Mouse (Mus musculus): ENCODE data around the gene Cnpy2. TPM values are rescaled to one million over a fixed set of nuclear protein-coding genes. Genes with fewer than 3 reads are reported as not detected.

The Cnpy2 gene
- polyA plus RNA-seq, 1 experiment from 2014 or later, result 227 TPM

DNA sequence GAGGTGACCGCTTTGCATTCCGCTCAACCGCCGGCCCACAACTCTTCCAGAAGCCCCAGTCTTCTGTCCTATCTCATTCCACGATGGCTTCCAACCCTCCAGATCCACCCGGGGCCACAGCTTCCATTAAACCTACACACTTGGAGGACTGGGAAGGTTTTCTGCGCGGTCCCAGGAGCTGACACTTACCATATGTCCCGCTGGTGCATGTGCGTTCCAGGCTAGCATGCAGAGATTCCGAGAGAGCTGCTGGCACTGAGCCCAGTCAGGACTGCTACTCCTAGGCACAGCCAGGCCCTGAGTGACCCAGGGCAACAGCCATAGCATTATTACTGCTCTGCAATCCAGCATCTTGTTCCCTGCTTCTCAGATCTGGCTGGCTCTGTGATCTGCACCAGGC is 24.6 kb upstream of the Cnpy2 start:
- WGBS, result 74% methylated on average over 11 of the region's 11 CpGs
- Histone ChIP-seq H3K9me3 (no peaks in the 10 kb centered on the region), H3K27me3 (no peaks in the 10 kb centered on the region), H3K4me2 (no peak overlapping the region), H3K36me3 (peaks cover 7% of the 10 kb centered on the region), H3K4me1 (replicated peaks) (peaks cover 20% of the 10 kb centered on the region), H3K27ac (no peak overlapping the region), H3K9ac (no peak overlapping the region; the same call in 1 of the 2 replicates), H3K4me3 (no peak overlapping the region)
- ATAC-seq (ENCODE audit: low FRiP score), result no peak

DNA sequence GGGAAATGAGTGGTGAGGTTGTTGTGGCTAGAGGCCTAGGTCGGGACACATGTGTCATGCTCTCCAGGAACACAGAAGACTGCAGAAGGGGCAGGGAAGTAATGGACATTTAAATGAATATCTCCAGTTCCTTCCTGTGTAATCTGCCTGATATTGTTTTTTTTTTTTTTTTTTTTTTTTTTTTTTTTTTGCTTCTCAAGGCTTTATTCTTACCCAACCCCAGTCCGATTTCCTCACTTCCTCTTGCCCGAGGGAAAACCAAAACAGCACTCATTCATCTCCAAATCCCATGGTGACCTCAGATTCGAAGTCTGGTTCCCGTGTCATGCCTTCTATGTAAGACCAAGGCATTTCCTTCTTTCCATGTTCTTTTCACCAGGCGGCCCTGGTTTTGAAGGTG is 24.0 kb upstream of the Cnpy2 start:
- ATAC-seq (ENCODE audit: low FRiP score), result no peak

DNA sequence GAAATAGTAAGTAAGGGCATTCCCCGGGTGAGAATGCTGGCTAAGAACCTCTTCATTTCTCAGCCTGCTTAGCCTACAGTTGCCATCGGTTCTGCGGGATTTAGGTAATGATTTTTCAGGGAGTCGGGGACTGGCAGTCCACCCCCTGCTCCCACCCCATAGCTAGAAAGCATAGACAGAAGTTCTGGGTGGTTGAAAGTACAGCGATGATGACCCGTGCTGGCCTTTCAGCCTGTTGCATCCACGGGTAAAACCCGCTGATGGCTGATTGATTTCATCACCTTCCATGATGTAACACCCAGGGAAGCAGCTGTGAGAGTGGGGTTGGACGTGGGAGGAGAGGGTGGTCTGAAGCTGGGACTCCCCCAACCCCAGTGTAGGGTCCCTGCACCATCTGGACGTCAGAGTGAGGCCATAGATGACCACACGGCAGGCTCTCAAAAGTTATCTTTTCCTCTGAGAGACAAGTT is 23.5 kb upstream of the Cnpy2 start, which contains the start of gene Il23a:
Gene Il23a, minus strand, starts transcription at position 51 of the 470 bp plus-strand sequence.
- H3K27me3 ChIP-seq, result no peaks in the 10 kb centered on the region
- no peak within 1 kb of the TSS for H3K4me2 ChIP-seq
- WGBS, result 82% methylated on average over 11 of the region's 11 CpGs
- no peak within 1 kb of the TSS for H3K27ac ChIP-seq
- H3K9me3 ChIP-seq, result no peaks in the 10 kb centered on the region
- peaks cover 21% of the 10 kb centered on the region for H3K4me1 ChIP-seq (replicated peaks)
- no peak within 1 kb of the TSS; the same call in 1 of the 2 replicates for H3K9ac ChIP-seq
- no peak for ATAC-seq (ENCODE audit: low FRiP score)
- no peaks in the 10 kb centered on the region for H3K36me3 ChIP-seq
- no peak within 1 kb of the TSS for H3K4me3 ChIP-seq

More for the DNA sequence above, 24.0 kb upstream of the Cnpy2 start:
- no peak overlapping the region for H3K4me3 ChIP-seq
- peaks cover 3% of the 10 kb centered on the region; the same call in 1 of the 2 replicates for H3K36me3 ChIP-seq
- peaks cover 20% of the 10 kb centered on the region for H3K4me1 ChIP-seq (replicated peaks)
- no peaks in the 10 kb centered on the region for H3K9me3 ChIP-seq
- H3K9ac ChIP-seq, result no peak overlapping the region; the same call in 1 of the 2 replicates
- H3K27ac ChIP-seq, result no peak overlapping the region
- no peaks in the 10 kb centered on the region for H3K27me3 ChIP-seq
- H3K4me2 ChIP-seq, result no peak overlapping the region
- WGBS, result 81% methylated on average over 6 of the region's 6 CpGs

DNA sequence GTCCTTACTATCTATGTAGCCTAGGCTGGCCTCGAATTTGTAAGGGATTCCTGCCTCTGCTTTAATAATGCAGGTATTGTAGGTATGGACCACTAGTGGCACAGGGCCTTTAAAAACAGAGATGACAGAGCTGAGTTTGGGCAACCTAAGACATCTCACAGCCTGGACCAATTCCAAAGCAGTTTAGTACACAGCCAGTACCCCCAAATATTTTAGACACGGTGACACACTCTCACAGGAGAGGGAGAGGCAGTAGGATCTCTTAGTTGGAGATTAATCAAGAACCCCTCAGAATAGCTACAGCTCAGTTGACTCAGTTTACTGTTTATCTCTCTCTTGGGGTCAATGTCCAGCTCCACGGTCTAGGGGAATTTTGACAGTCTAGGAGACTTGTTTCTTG is 19.9 kb upstream of the Cnpy2 start:
- ATAC-seq (ENCODE audit: low FRiP score), result no peak
- no peaks in the 10 kb centered on the region for H3K9me3 ChIP-seq

DNA sequence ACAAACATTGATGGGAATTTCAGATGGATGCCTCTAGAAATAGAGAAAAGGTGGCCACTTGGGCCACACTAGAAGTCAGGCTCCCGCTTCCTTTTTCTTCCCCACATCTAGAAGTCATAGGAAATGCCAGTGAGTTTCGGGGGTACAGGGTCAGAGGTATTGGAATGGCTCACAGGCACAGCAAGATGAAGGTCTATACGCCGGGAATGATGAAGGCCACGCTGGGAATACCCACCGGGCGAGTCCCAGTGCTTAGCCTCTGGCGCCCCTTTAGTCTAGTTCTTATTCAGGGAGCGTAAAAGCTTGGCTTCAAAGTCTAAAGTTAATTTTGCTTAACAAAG is 19.5 kb upstream of the Cnpy2 start:
- H3K27me3 ChIP-seq, result no peaks in the 10 kb centered on the region
- H3K4me1 ChIP-seq (replicated peaks), result peaks cover 19% of the 10 kb centered on the region
- peak overlapping the region; percentile 55 for H3K4me3 ChIP-seq
- peak overlapping the region; percentile 62 for H3K4me2 ChIP-seq
- H3K27ac ChIP-seq, result peak overlapping the region; percentile 97
- WGBS, result 0% methylated on average over 9 of the region's 9 CpGs
- H3K36me3 ChIP-seq, result peaks cover 6% of the 10 kb centered on the region; the same call in 1 of the 2 replicates
- H3K9me3 ChIP-seq, result no peaks in the 10 kb centered on the region
- H3K9ac ChIP-seq, result peak overlapping the region; percentile 78
- ATAC-seq (ENCODE audit: low FRiP score), result peak; percentile 49

More for the DNA sequence above, 19.9 kb upstream of the Cnpy2 start:
- Histone ChIP-seq H3K27me3 (no peaks in the 10 kb centered on the region), H3K27ac (peak overlapping the region; percentile 97), H3K4me2 (peak overlapping the region; percentile 62), H3K4me3 (peak overlapping the region; percentile 55), H3K9ac (peak overlapping the region; percentile 78), H3K4me1 (replicated peaks) (peaks cover 20% of the 10 kb centered on the region), H3K36me3 (peaks cover 6% of the 10 kb centered on the region; the same call in 1 of the 2 replicates)
- WGBS, result 41% methylated on average over 3 of the region's 3 CpGs

DNA sequence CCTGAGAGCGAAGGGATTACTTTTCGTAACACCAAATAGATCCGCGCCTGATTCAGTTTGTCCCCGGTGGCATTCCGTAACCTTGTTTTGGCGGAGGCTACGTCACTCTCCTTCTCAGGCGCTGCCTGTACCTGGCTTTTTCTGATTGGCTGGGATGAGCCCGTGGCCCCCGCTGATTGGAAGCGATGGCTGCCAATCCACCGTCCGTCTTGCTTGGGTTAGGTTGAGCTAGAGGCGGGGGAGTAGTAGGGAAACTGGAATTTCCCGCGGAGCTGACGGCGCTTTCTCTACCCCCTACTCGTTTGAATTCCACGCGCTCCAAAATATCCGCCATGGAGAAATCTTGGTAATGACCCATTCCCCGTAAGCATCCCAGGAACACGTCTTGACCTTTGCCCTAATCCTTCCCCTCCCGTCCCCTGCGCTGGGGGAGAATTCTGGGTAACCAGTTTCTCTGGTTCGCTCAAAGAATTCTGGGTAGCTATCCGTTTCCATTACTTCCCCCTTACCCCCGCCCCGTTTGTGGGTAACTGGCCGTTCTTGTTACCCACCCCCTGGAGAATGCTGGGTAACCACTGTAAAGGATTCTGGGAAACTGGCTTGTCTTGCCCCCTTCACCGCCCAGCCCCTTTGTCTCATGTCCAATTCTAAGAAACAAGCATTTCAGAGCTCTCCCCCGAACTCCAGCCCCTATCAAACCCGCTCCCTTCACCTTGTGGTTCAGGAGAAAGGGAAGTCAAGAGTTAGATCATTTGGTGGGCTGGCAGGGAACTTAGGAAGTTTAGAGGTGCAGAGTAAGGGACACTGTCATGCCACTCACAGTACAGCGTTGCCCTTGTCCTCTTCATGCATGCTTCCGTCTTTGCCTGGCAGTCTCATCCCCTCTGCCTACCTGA is 18.9 kb upstream of the Cnpy2 start, which contains the start of gene Pan2:
Gene Pan2, plus strand, starts transcription at position 210 of the 896 bp plus-strand sequence.
- 1% methylated on average over 37 of the region's 37 CpGs for WGBS
- ATAC-seq (ENCODE audit: low FRiP score), result peak; percentile 98
- Histone ChIP-seq H3K36me3 (peaks cover 12% of the 10 kb centered on the region), H3K4me3 (peak within 1 kb of the TSS; percentile 55), H3K27me3 (no peaks in the 10 kb centered on the region), H3K27ac (peak within 1 kb of the TSS; percentile 97), H3K4me2 (peak within 1 kb of the TSS; percentile 77), H3K9ac (peak within 1 kb of the TSS; percentile 78), H3K9me3 (no peaks in the 10 kb centered on the region), H3K4me1 (replicated peaks) (peaks cover 19% of the 10 kb centered on the region)

DNA sequence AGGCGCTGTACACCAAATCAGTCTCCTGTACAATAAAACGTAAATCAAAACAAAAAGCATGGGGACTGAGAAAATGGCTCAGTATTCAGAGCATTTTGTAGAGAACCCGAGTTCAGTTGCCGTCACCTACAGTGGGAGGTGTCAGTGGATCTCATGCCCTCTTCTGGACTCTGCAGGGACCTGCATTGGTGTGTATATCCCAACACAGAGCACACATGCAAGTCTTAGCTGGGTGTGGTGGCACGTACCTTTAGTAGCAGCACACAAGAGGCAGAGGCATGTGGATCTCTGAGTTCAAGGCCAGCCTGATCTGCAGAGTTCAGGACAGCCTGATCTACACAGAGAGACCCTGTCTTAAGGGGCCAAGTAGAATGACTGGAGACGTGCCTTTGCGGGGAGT is 12.6 kb upstream of the Cnpy2 start:
- Histone ChIP-seq H3K27me3 (no peaks in the 10 kb centered on the region), H3K9me3 (no peaks in the 10 kb centered on the region), H3K4me3 (no peak overlapping the region), H3K4me2 (no peak overlapping the region), H3K27ac (0 out of 2 replicates have a peak overlapping the region, but pooled peaks have one; percentile 48), H3K4me1 (replicated peaks) (peaks cover 12% of the 10 kb centered on the region), H3K9ac (no peak overlapping the region), H3K36me3 (peaks cover 63% of the 10 kb centered on the region)
- no peak for ATAC-seq (ENCODE audit: low FRiP score)
- WGBS, result 94% methylated on average over 7 of the region's 7 CpGs

DNA sequence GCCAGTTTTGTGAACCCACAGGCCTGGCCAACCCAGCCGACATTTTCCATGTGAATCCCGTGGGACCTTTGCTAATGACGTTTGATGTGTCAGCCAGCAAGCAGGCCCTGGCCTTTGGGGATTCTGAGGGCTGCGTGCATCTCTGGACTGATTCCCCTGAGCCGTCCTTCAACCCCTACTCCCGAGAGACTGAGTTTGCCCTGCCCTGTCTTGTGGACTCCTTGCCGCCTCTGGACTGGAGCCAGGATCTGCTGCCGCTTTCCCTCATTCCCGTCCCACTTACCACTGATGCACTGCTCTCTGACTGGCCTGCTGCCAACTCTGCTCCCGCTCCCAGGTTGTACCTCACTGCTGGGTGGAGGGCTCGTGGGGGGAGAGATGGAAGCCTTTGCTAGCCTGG is 12.1 kb upstream of the Cnpy2 start:
- Histone ChIP-seq H3K9ac (0 out of 2 replicates have a peak overlapping the region, but pooled peaks have one; percentile 19), H3K9me3 (no peaks in the 10 kb centered on the region), H3K27me3 (no peaks in the 10 kb centered on the region), H3K27ac (peak overlapping the region; percentile 48; the same call in 1 of the 2 replicates), H3K36me3 (peaks cover 68% of the 10 kb centered on the region), H3K4me1 (replicated peaks) (peaks cover 10% of the 10 kb centered on the region), H3K4me3 (no peak overlapping the region), H3K4me2 (no peak overlapping the region)
- WGBS, result 58% methylated on average over 11 of the region's 11 CpGs
- 0 out of 2 replicates have a peak, but pooled peaks have one; percentile 61 for ATAC-seq (ENCODE audit: low FRiP score)

DNA sequence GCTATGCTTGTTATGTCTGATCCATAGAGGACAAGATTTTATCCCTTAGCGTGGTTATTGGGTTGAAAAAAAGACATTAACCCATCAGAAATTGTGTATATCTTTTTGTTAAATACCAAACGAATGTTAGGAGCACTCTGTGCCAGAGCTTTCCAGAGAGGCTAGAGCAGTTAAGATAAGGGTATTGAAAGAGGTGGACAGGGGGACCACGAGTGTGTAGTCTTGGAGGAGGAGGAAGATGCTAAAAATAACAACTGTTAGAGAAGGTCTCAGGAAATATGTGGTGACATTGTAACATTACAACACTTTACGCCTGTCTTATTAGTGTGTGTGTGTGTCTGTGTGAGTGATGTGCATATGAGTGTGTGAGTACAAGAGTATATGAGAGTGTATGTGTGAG is 11.4 kb upstream of the Cnpy2 start:
- Histone ChIP-seq H3K4me1 (replicated peaks) (peaks cover 10% of the 10 kb centered on the region), H3K4me3 (no peak overlapping the region), H3K9ac (no peak overlapping the region), H3K36me3 (peaks cover 76% of the 10 kb centered on the region), H3K27me3 (no peaks in the 10 kb centered on the region), H3K27ac (no peak overlapping the region), H3K9me3 (no peaks in the 10 kb centered on the region), H3K4me2 (no peak overlapping the region)
- 91% methylated on average over 4 of the region's 4 CpGs for WGBS
- no peak for ATAC-seq (ENCODE audit: low FRiP score)

DNA sequence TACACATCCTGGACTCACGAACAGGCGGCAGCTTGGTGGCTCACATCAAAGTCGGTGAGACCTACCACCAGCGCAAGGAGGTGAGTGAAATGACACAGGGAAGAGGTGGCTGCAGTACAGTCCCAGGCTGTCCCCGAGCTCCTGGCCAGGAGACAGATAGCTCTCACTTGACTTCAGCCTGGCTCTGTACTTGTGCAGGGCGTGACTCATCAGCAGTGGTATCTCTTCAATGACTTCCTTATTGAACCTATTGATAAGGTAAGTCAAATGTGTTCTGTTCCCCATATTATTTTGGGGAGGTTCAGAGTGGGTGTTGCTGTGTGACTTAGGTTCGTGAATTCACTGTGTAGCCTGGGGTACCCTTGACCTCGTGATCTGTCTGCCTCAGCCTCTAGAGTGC is 6.7 kb upstream of the Cnpy2 start:
- 95% methylated on average over 8 of the region's 8 CpGs for WGBS
- ATAC-seq (ENCODE audit: low FRiP score), result no peak
- no peak overlapping the region for H3K9ac ChIP-seq
- peaks cover 87% of the 10 kb centered on the region for H3K36me3 ChIP-seq
- no peak overlapping the region for H3K4me3 ChIP-seq
- no peak overlapping the region for H3K4me2 ChIP-seq
- no peaks in the 10 kb centered on the region for H3K27me3 ChIP-seq
- peaks cover under 1% of the 10 kb centered on the region for H3K4me1 ChIP-seq (replicated peaks)
- no peak overlapping the region for H3K27ac ChIP-seq
- no peaks in the 10 kb centered on the region for H3K9me3 ChIP-seq

DNA sequence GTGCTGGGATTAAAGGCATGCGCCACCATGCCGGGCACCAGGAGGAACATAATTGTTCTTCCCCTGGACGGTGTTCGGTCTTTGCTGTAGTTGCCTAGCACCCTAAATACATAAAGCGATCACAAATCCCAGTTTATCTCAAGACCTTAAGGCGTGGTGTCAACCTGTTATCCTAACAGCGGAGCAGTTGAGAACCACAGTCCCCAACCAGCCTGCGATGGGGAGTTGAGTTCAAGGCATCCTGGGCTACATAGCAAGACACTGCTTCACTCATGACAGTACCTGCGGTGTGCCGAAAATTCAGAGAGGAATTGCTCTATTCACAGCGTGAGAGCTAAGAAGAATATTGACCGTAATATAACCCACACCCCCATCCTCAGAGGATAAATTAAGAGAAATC is 618 bp upstream of the Cnpy2 start:
- H3K27ac ChIP-seq, result peak overlapping the region; percentile 35; the same call in 1 of the 2 replicates
- peaks cover 20% of the 10 kb centered on the region for H3K4me1 ChIP-seq (replicated peaks)
- H3K27me3 ChIP-seq, result no peaks in the 10 kb centered on the region
- H3K4me2 ChIP-seq, result peak overlapping the region; percentile 92
- peaks cover 53% of the 10 kb centered on the region for H3K36me3 ChIP-seq
- WGBS, result 63% methylated on average over 12 of the region's 12 CpGs
- no peaks in the 10 kb centered on the region for H3K9me3 ChIP-seq
- H3K9ac ChIP-seq, result peak overlapping the region; percentile 62; the same call in 1 of the 2 replicates
- ATAC-seq (ENCODE audit: low FRiP score), result no peak
- peak overlapping the region; percentile 90 for H3K4me3 ChIP-seq

DNA sequence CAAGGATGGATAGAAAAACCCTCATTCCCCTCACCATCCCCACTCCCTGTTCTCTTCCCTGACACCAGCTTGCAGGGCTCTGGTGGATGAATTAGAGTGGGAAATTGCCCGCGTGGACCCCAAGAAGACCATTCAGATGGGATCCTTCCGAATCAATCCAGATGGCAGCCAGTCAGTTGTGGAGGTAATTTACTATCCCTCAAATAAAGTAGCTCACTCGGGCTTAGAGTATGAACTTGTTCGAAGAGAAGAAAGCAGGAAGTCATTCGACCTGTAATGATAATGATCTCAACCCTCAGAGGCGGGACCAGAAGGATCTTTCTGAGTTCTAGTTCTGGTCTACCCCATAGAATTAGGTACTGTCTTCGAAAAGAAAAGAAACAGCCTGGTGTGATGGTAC is 1.3 kb downstream of the Cnpy2 start:
- H3K4me1 ChIP-seq (replicated peaks), result peaks cover 20% of the 10 kb centered on the region
- H3K27ac ChIP-seq, result peak overlapping the region; percentile 96
- 84% methylated on average over 8 of the region's 8 CpGs for WGBS
- H3K36me3 ChIP-seq, result peaks cover 54% of the 10 kb centered on the region
- no peak for ATAC-seq (ENCODE audit: low FRiP score)
- peak overlapping the region; percentile 90 for H3K4me3 ChIP-seq
- H3K9ac ChIP-seq, result peak overlapping the region; percentile 97
- H3K27me3 ChIP-seq, result no peaks in the 10 kb centered on the region
- peak overlapping the region; percentile 92 for H3K4me2 ChIP-seq
- no peaks in the 10 kb centered on the region for H3K9me3 ChIP-seq
